Mouse (Mus musculus) ES-E14 (cell line): ENCODE results near the gene BC061237.
"Not testable (repeated sequence)": the region's sequence is repeated elsewhere in the genome, so short reads cannot be mapped to it uniquely, and the experiment has no call there.

Experiments
- HCFC1 ChIP-seq: IDR thresholded peaks from 2 replicates; pipeline ENCODE4 v1.6.1; 2012; ENCODE audit warnings: low read length, inconsistent platforms, borderline replicate concordance; ENCODE audit not compliant: insufficient read depth
- ZC3H11A ChIP-seq: IDR thresholded peaks from 2 replicates; pipeline ENCODE4 v1.6.1; 2012; ENCODE audit warnings: low read depth, mild to moderate bottlenecking, inconsistent platforms, low read length, borderline replicate concordance
- ZNF384 ChIP-seq: IDR thresholded peaks from 2 replicates; pipeline ENCODE4 v1.6.1; 2012; ENCODE audit warnings: low read depth, low read length, inconsistent platforms

DNA sequence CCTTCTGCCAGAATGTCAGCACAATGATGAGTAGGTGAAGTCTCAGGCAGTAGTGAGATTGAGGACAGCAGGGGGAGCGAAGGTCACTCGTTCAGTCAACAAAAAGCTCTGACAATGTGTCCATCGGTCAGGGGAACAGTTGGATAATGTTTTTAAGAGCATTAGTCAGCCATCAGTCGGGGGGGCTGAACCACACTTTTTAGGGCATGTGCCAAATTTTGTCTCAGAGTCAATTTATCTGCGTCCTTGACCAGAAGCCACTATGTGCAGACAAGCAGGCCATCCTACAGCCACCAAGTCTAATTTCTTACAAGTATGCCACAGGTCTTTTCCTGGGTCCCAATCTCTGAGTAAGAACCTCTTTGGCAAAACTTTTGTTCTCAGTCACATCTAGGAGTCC is 55.7 kb downstream of the BC061237 start:
- TF ChIP-seq ZNF384, ZC3H11A, HCFC1: not testable (repeated sequence)
